In genomic region chr6:48244191-48244590, GRCm38 (mm10) we compare ENCODE assay signal across 3 mouse cellular contexts.
DNase-seq lines count a peak whose midpoint lies in the region; TF ChIP-seq lines count a peak whose summit lies in the region.
"Not testable (repeated sequence)": the region's sequence is repeated elsewhere in the genome, so short reads cannot be mapped to it uniquely, and the experiment has no call there.

No protein-coding gene starts in this region.

- H3K79me2 ChIP-seq in CH12.LX (replicated peaks; ENCODE audit: control insufficient read depth, extremely low read depth, insufficient read depth, poor library complexity, severe bottlenecking); MEL (ENCODE audit: control insufficient read depth, insufficient read depth, low read length, poor library complexity): not testable (repeated sequence)

- TF ChIP-seq POLR2A in CH12.LX (IDR thresholded peaks at IDR 0.05; ENCODE audit: low read depth, low read length); MEL (IDR thresholded peaks at IDR 0.05; ENCODE audit: control insufficient read depth in 1 of 2, insufficient read depth in 1 of 2, low read depth in 1 of 2, low read length in 2 of 2, poor library complexity in 1 of 2): not testable (repeated sequence)

- TF ChIP-seq RAD21 in CH12.LX (IDR thresholded peaks at IDR 0.05; ENCODE audit: low read depth, low read length); MEL (IDR thresholded peaks at IDR 0.05; ENCODE audit: low read depth, low read length): not testable (repeated sequence)

- not testable (repeated sequence) for H3K9me3 ChIP-seq in CH12.LX (replicated peaks; ENCODE audit: low read length); MEL (replicated peaks; ENCODE audit: insufficient read depth, low read length)

- peak; percentile 43 for DNase-seq in 3T3-L1 (ENCODE audit: low read depth, low spot score)
- not testable (repeated sequence) for DNase-seq in CH12.LX (ENCODE audit: extremely low read depth); MEL (ENCODE audit: low read depth, low spot score)

- not testable (repeated sequence) for TF ChIP-seq EP300 in CH12.LX (IDR thresholded peaks at IDR 0.05; ENCODE audit: low read length); MEL (IDR thresholded peaks at IDR 0.05; ENCODE audit: low read depth in 1 of 2, low read length in 2 of 2)

- H3K9ac ChIP-seq in CH12.LX (ENCODE audit: insufficient read depth, low read depth); MEL (ENCODE audit: control insufficient read depth, low read depth, low read length, poor library complexity, severe bottlenecking): not testable (repeated sequence)

- dilution Hi-C loops in CH12.LX (cut with MboI; ENCODE audit: extremely low pct_ligation_motif_present, extremely low pct_unique_long_range_greater_than_20kb, low sequenced_read_pairs) = not testable (repeated sequence)

- not testable (repeated sequence) for H3K27ac ChIP-seq in CH12.LX (ENCODE audit: insufficient read depth, low read depth); MEL (ENCODE audit: control insufficient read depth, low read depth, low read length)

- in situ Hi-C loops in CH12.LX (cut with MboI; ENCODE audit: low pct_ligation_motif_present, low pct_unique_long_range_greater_than_20kb, low sequenced_read_pairs) = not testable (repeated sequence)

- H3K36me3 ChIP-seq in CH12.LX (replicated peaks in 1 of 2; ENCODE audit: control insufficient read depth in 1 of 2, insufficient read depth in 1 of 2, low read length in 1 of 2); MEL (ENCODE audit: control insufficient read depth in 1 of 2, insufficient read depth in 2 of 2, low read length in 2 of 2): not testable (repeated sequence)

- H3K4me1 ChIP-seq in CH12.LX (ENCODE audit: control insufficient read depth in 1 of 2, insufficient read depth in 2 of 2); MEL (ENCODE audit: control insufficient read depth in 1 of 2, insufficient read depth in 2 of 2, low read length in 2 of 2): not testable (repeated sequence)

- H3K4me2 ChIP-seq in CH12.LX (ENCODE audit: insufficient read depth, low read depth, poor library complexity, severe bottlenecking) = not testable (repeated sequence)

- not testable (repeated sequence) for TF ChIP-seq CTCF in CH12.LX (conservative IDR thresholded peaks at IDR 0.05 in 1 of 2, IDR thresholded peaks at IDR 0.05 in 1 of 2; ENCODE audit: low read depth in 2 of 2, low read length in 2 of 2); MEL (IDR thresholded peaks at IDR 0.05 in 2 of 3, conservative IDR thresholded peaks at IDR 0.05 in 1 of 3; ENCODE audit: control insufficient read depth in 1 of 3, insufficient read depth in 1 of 3, low read depth in 2 of 3, low read length in 3 of 3, poor library complexity in 1 of 3, severe bottlenecking in 1 of 3)

- not testable (repeated sequence) for H3K27me3 ChIP-seq in CH12.LX (replicated peaks); MEL (ENCODE audit: control insufficient read depth in 1 of 2, insufficient read depth in 2 of 2, low read length in 2 of 2)

- not testable (repeated sequence) for H3K4me3 ChIP-seq in CH12.LX (replicated peaks in 1 of 3; ENCODE audit: low read depth in 2 of 3, low read length in 2 of 3, poor library complexity in 1 of 3); MEL (ENCODE audit: control insufficient read depth in 1 of 2, insufficient read depth in 1 of 2, low read depth in 2 of 2, low read length in 2 of 2)

TF ChIP-seq in CH12.LX, 34 proteins besides CTCF, POLR2A, EP300 and RAD21:
- peak; percentile 87 for TF ChIP-seq TBP (conservative IDR thresholded peaks at IDR 0.05; ENCODE audit: low read depth, low read length)
TF ChIP-seq in CH12.LX: peak in this region for 1; not testable (repeated sequence) for 33.

TF ChIP-seq in MEL, 35 proteins besides CTCF, POLR2A, EP300 and RAD21:
- peak; percentile 85 for TF ChIP-seq TBP (IDR thresholded peaks at IDR 0.05; ENCODE audit: low read depth, low read length)
